ENCODE assay signal across 29 mouse cellular contexts in the genomic region with DNA sequence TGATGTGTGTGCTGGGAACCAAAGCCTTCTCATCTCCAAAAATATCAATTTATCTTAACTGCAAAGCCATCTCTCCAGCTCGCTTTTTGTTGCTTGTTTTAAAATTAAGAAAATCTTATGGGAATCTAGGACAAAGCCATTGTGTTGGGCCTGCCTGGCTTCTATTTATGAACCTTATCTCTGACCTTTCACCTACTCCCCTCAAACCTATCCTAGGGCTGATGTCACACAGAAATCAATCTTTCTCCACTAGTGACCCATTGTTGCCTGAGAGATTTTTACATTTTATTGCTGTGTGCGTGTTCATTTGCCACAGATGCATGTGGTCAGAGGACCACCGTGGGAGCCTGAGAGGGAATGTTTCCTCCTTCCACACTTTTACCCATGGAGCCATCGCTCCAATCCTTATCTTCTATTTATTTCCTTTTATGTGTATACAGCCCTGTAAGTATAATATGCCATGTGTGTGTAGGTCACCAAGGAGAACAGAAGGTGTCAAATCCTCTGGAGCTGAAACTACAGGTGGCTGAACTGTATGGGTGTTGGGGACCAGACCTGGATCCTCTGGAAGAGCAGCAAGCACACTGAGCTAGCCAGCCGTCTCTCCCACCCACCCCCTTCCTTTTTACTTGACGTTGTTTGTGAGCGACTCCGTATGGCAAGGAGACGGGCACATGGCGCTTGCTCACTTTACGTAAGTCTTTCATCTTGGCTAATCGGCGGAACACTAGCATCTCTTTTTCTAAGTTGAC. TPM values are rescaled to one million over a fixed set of nuclear protein-coding genes. Genes with fewer than 3 reads are reported as not detected.
A peak's percentile ranks its signal among the peaks of the same experiment; 100 is the strongest.
DNase-seq lines count a peak whose midpoint lies in the region; ATAC-seq and TF ChIP-seq lines count a peak whose summit lies in the region.
"Had no signal": no experiment of that assay in that cellular context is flagged by ENCODE, and none has a peak within 500 bp of the region (broad histone marks: within the 10 kb centered on the region; RNA-seq: fewer than 3 reads in every experiment).

No protein-coding gene starts in this region.

- H3K4me1 ChIP-seq in heart, adult 2 months (ENCODE audit: control insufficient read depth, insufficient read depth, low read length): peaks cover 9% of the 10 kb centered on the region
- peaks cover 53% of the 10 kb centered on the region for H3K4me1 ChIP-seq in liver, embryonic 12.5 days
- peaks cover 20% of the 10 kb centered on the region for H3K4me1 ChIP-seq in liver, embryonic 11.5 days (replicated peaks; ENCODE audit: control insufficient read depth, insufficient read depth, low read length)
- H3K4me1 ChIP-seq in liver, postnatal 0 days (ENCODE audit: insufficient read depth): peaks cover 40% of the 10 kb centered on the region

- no peak for TF ChIP-seq POLR2A in heart, adult 2 months (IDR thresholded peaks at IDR 0.05; ENCODE audit: insufficient read depth, low read depth, low read length)

- H3K27me3 ChIP-seq in heart, adult 2 months (ENCODE audit: control insufficient read depth, insufficient read depth, low read length): no peaks in the 10 kb centered on the region
- no peaks in the 10 kb centered on the region for H3K27me3 ChIP-seq in liver, embryonic 12.5 days (replicated peaks)
- H3K27me3 ChIP-seq in liver, embryonic 11.5 days (replicated peaks; ENCODE audit: control insufficient read depth, insufficient read depth, low read length): no peaks in the 10 kb centered on the region
- H3K27me3 ChIP-seq in liver, postnatal 0 days (ENCODE audit: insufficient read depth, low read length): no peaks in the 10 kb centered on the region
- H3K27me3 ChIP-seq: embryonic facial prominence, embryonic 13.5 days; forebrain, embryonic 15.5 days; heart, embryonic 12.5 days; kidney, embryonic 15.5 days; limb, embryonic 15.5 days; Patski had no signal

- no peak for TF ChIP-seq CTCF in heart, adult 2 months (IDR thresholded peaks at IDR 0.05)
- no peak for TF ChIP-seq CTCF in liver, postnatal 0 days (IDR thresholded peaks at IDR 0.05; ENCODE audit: low read depth)

- H3K9ac ChIP-seq in heart, adult 2 months (ENCODE audit: low read depth, low read length): no peak overlapping the region
- H3K9ac ChIP-seq in liver, embryonic 12.5 days: no peak overlapping the region
- H3K9ac ChIP-seq in liver, embryonic 11.5 days (ENCODE audit: low read depth, low read length): no peak overlapping the region
- 0 out of 2 replicates have a peak overlapping the region, but pooled peaks have one; percentile 26 for H3K9ac ChIP-seq in liver, postnatal 0 days (replicated peaks)
- H3K9ac ChIP-seq: embryonic facial prominence, embryonic 13.5 days; forebrain, embryonic 15.5 days; heart, embryonic 12.5 days; kidney, embryonic 15.5 days; limb, embryonic 15.5 days; lung, embryonic 14.5 days had no signal

- H3K9me3 ChIP-seq in liver, embryonic 12.5 days (replicated peaks): no peaks in the 10 kb centered on the region
- no peaks in the 10 kb centered on the region for H3K9me3 ChIP-seq in liver, embryonic 11.5 days (ENCODE audit: control insufficient read depth, low read length)
- H3K9me3 ChIP-seq in liver, postnatal 0 days (ENCODE audit: low read length): no peaks in the 10 kb centered on the region
- H3K9me3 ChIP-seq: embryonic facial prominence, embryonic 13.5 days; forebrain, embryonic 10.5 days; forebrain, embryonic 15.5 days; heart, embryonic 12.5 days; kidney, embryonic 15.5 days; limb, embryonic 10.5 days; limb, embryonic 15.5 days had no signal

- H3K79me2 ChIP-seq in heart, adult 2 months (replicated peaks; ENCODE audit: control insufficient read depth, insufficient read depth, low read length): no peaks in the 10 kb centered on the region

- no peak overlapping the region for H3K4me3 ChIP-seq in heart, adult 2 months
- H3K4me3 ChIP-seq in liver, embryonic 12.5 days: no peak overlapping the region
- no peak overlapping the region for H3K4me3 ChIP-seq in liver, embryonic 11.5 days (ENCODE audit: low read depth, low read length)
- H3K4me3 ChIP-seq in liver, postnatal 0 days (ENCODE audit: low read depth, low read length): no peak overlapping the region
- H3K4me3 ChIP-seq: embryonic facial prominence, embryonic 13.5 days; forebrain, embryonic 10.5 days; forebrain, embryonic 15.5 days; heart, embryonic 12.5 days; kidney, embryonic 15.5 days; limb, embryonic 10.5 days; limb, embryonic 15.5 days had no signal

- intact Hi-C loops in heart, adult 2 months (cut with DNase I): no loop called here
- intact Hi-C loops in heart, postnatal 14 days (cut with DNase I): no loop called here

- H3K36me3 ChIP-seq in heart, adult 2 months (ENCODE audit: control insufficient read depth, insufficient read depth, low read length): no peaks in the 10 kb centered on the region; the same call in 1 of the 2 replicates
- H3K36me3 ChIP-seq in liver, embryonic 12.5 days: peaks cover 22% of the 10 kb centered on the region
- H3K36me3 ChIP-seq in liver, embryonic 11.5 days (ENCODE audit: control insufficient read depth, insufficient read depth, low read length): peaks cover 11% of the 10 kb centered on the region; the same call in 1 of the 2 replicates
- H3K36me3 ChIP-seq in liver, postnatal 0 days (replicated peaks; ENCODE audit: insufficient read depth, low read length): no peaks in the 10 kb centered on the region
- H3K36me3 ChIP-seq: forebrain, embryonic 15.5 days had no signal

- peak overlapping the region; percentile 64 for H3K27ac ChIP-seq in heart, adult 2 months
- H3K27ac ChIP-seq in liver, embryonic 12.5 days: peak overlapping the region; percentile 2; the same call in 1 of the 2 replicates
- no peak overlapping the region for H3K27ac ChIP-seq in liver, embryonic 11.5 days (ENCODE audit: low read depth, low read length)
- peak overlapping the region; percentile 89 for H3K27ac ChIP-seq in liver, postnatal 0 days (ENCODE audit: low read depth)
- H3K27ac ChIP-seq: embryonic facial prominence, embryonic 13.5 days; forebrain, embryonic 10.5 days; forebrain, embryonic 15.5 days; hindbrain, postnatal 0 days; kidney, embryonic 15.5 days; limb, embryonic 10.5 days; limb, embryonic 15.5 days had no signal

- no peak for TF ChIP-seq EP300 in heart, adult 2 months (IDR thresholded peaks at IDR 0.05; ENCODE audit: insufficient read depth, low read depth, low read length)
- no peak for TF ChIP-seq EP300 in liver, postnatal 0 days (IDR thresholded peaks at IDR 0.05; ENCODE audit: low read depth)

- no peak overlapping the region for H3K4me2 ChIP-seq in liver, embryonic 12.5 days
- no peak overlapping the region for H3K4me2 ChIP-seq in liver, embryonic 11.5 days
- peak overlapping the region; percentile 30; the same call in 1 of the 2 replicates for H3K4me2 ChIP-seq in liver, postnatal 0 days (ENCODE audit: low read depth, low read length)
- H3K4me2 ChIP-seq: embryonic facial prominence, embryonic 13.5 days; forebrain, embryonic 15.5 days; heart, embryonic 12.5 days; kidney, embryonic 15.5 days; limb, embryonic 15.5 days; lung, embryonic 14.5 days had no signal

- DNase-seq in heart, adult 2 months: no peak
- DNase-seq in heart, postnatal 14 days: no peak
- DNase-seq in liver, embryonic 11.5 days (ENCODE audit: low spot score): no peak
- DNase-seq in liver, postnatal 0 days: no peak
- DNase-seq in urinary bladder, postnatal 25 days (ENCODE audit: low spot score): no peak
- no peak for DNase-seq in spleen, postnatal 36 days (ENCODE audit: low spot score in 2 of 2)
- DNase-seq: adrenal gland, postnatal 14 days; cerebellum, adult 11 months; cerebellum, adult 9-10 months; gastrocnemius, postnatal 36 days; heart, postnatal 10 days; kidney, adult 18-20 months; kidney, postnatal 25 days; lung, embryonic 14.5 days; lung, postnatal 14 days; midbrain, embryonic 14.5 days; right cerebral cortex, postnatal 25 days; thymus, adult 2 months; thymus, postnatal 36 days had no signal

- WGBS in heart, adult 2 months: 68% methylated on average over 13 of the region's 13 CpGs
- WGBS in liver, embryonic 12.5 days (ENCODE audit: insufficient replicate concordance): 74% methylated on average over 13 of the region's 13 CpGs
- WGBS in liver, embryonic 11.5 days: 74% methylated on average over 13 of the region's 13 CpGs
- 60% methylated on average over 13 of the region's 13 CpGs for WGBS in liver, postnatal 0 days (ENCODE audit: insufficient replicate concordance)

- no peak for ATAC-seq in liver, embryonic 12.5 days
- no peak for ATAC-seq in liver, embryonic 11.5 days (replicated peaks; ENCODE audit: low FRiP score)
- peak; percentile 77 for ATAC-seq in liver, postnatal 0 days
- ATAC-seq: forebrain, embryonic 15.5 days; hindbrain, postnatal 0 days; Patski had no signal

RNA-seq across cellular contexts. Expression of a gene that starts 17.4 kb away (rescaled TPM):
- 10 to 100 TPM; 60.5 to 67.2 TPM for total RNA-seq in heart, adult 2 months (2021)
- polyA plus RNA-seq in heart, adult 2 months (2012; rRNA removed): 37.1 and 55.3 TPM in 2 replicates
- 10 to 100 TPM; 61.0 to 62.1 TPM for total RNA-seq in heart, postnatal 14 days (2021)
- polyA plus RNA-seq in liver, embryonic 12.5 days (2016; fragmentation: Nextera tagmentation; extraction: Ambion mirVana): 47.9 and 54.8 TPM in 2 replicates
- 67.8 and 74.6 TPM in 2 replicates for polyA plus RNA-seq in liver, embryonic 11.5 days (2014; fragmentation: Nextera tagmentation; extraction: Ambion mirVana)
- 37.5 and 37.7 TPM in 2 replicates for polyA plus RNA-seq in liver, postnatal 0 days (2015; fragmentation: Nextera tagmentation; extraction: Ambion mirVana)

RNA-seq across cellular contexts. Expression of a gene that starts 17.5 kb away (rescaled TPM):
- total RNA-seq in heart, adult 2 months (2021): 10 to 100 TPM; 69.3 to 75.0 TPM
- polyA plus RNA-seq in heart, adult 2 months (2012; rRNA removed): 122 and 139 TPM in 2 replicates
- total RNA-seq in heart, postnatal 14 days (2021): 10 to 100 TPM; 68.5 to 71.1 TPM
- polyA plus RNA-seq in liver, embryonic 12.5 days (2016; fragmentation: Nextera tagmentation; extraction: Ambion mirVana): 41.0 and 41.7 TPM in 2 replicates
- polyA plus RNA-seq in liver, embryonic 11.5 days (2014; fragmentation: Nextera tagmentation; extraction: Ambion mirVana): 109 and 114 TPM in 2 replicates
- polyA plus RNA-seq in liver, postnatal 0 days (2015; fragmentation: Nextera tagmentation; extraction: Ambion mirVana): 32.3 and 32.5 TPM in 2 replicates
